Mouse (Mus musculus): ENCODE data around the gene Igf1. TPM values are rescaled to one million over a fixed set of nuclear protein-coding genes. Genes with fewer than 3 reads are reported as not detected.

Gene Igf1
- polyA plus RNA-seq, 1 experiment from 2014 or later = 0.22 TPM

DNA sequence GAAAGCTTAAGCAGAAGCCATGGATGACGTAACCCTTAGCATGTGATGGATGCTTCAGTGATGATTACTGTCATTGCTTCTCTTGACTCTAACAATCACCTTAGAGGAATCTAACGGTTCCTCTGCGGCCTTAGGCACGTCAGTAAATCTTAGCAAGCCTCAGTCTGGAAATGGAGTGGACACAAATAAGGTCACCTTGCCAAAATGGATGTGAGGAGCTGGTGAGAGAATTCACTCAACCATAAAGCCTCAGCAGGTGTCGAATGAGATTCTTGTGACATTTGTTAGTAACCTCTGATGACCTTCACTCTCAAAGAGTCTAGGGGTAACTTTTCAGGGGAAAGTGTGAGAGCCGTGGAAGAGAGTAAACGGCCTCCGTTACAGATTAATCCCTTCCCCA lies 68.5 kb downstream of the Igf1 start:
- in situ Hi-C loops (cut with MboI; ENCODE audit: low pct_unique_long_range_greater_than_20kb) = loop anchor here (5.0 kb wide), 1 partner anchor 191 kb away; no protein-coding TSS in a partner anchor
- no peaks in the 10 kb centered on the region for H3K27me3 ChIP-seq
- CTCF ChIA-PET = interaction anchor here (0.8 to 1.3 kb wide), 4 partner anchors 9 to 72 kb away, joined by 3 to 4 read pairs (median 3); no protein-coding TSS in a partner anchor
- TF ChIP-seq CTCF (IDR thresholded peaks at IDR 0.05) = no peak
- peak; percentile 58 for ATAC-seq
- DNase-seq (ENCODE audit: low read depth, low spot score) = peak; percentile 78
- POLR2A ChIA-PET = no interaction called here

GRCm38 (mm10) chr10:87927131-87927609 lies 69.1 kb downstream of the Igf1 start:
- H3K27me3 ChIP-seq = no peaks in the 10 kb centered on the region
- ChIA-PET CTCF (interaction anchor here (0.8 to 1.3 kb wide), 4 partner anchors 10 to 73 kb away, joined by 3 to 4 read pairs (median 3); no protein-coding TSS in a partner anchor), POLR2A (no interaction called here)
- no peak for TF ChIP-seq CTCF (IDR thresholded peaks at IDR 0.05)
- ATAC-seq (peak; percentile 94), DNase-seq (ENCODE audit: low read depth, low spot score) (peak; percentile 99)
- in situ Hi-C loops (cut with MboI; ENCODE audit: low pct_unique_long_range_greater_than_20kb) = loop anchor here (5.0 kb wide), 1 partner anchor 190 kb away; no protein-coding TSS in a partner anchor

DNA sequence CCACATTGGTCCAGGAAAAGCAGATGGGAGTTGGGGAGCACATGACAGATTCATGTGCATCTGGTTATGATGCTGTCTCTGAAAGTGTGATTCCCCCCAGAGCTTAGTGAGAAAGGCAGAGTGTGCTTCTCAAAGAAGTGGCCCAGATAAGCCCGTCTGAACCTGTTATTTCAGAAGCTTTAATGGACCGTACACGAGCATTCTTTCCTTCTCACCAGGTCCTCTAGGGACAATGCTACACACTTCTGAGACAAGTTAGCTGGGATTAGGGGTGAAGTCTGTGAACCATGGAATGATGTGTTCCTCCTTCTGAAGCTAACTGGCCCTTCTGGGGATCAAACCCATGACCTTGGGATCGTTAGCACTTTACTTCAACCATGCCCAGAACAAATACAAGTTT lies 90.1 kb downstream of the Igf1 start:
- H3K27me3 ChIP-seq = no peaks in the 10 kb centered on the region
- DNase-seq (ENCODE audit: low read depth, low spot score) = no peak
- ChIA-PET POLR2A (no interaction called here), CTCF (no interaction called here)
- in situ Hi-C loops (cut with MboI; ENCODE audit: low pct_unique_long_range_greater_than_20kb) = no loop called here
- no peak for TF ChIP-seq CTCF (IDR thresholded peaks at IDR 0.05)
- ATAC-seq = no peak

GRCm38 (mm10) chr10:87971536-87971935 lies 113.5 kb downstream of the Igf1 start:
- DNase-seq (ENCODE audit: low read depth, low spot score) (no peak), ATAC-seq (peak; percentile 16)
- ChIA-PET CTCF (interaction anchor here (0.7 to 1.2 kb wide), 5 partner anchors 8 to 322 kb away, joined by 3 to 6 read pairs (median 3); no protein-coding TSS in a partner anchor), POLR2A (no interaction called here)
- in situ Hi-C loops (cut with MboI; ENCODE audit: low pct_unique_long_range_greater_than_20kb) = loop anchor here (10.0 kb wide), 1 partner anchor 277 kb away; no protein-coding TSS in a partner anchor
- H3K27me3 ChIP-seq = no peaks in the 10 kb centered on the region
- peak; percentile 50 for TF ChIP-seq CTCF (IDR thresholded peaks at IDR 0.05)

DNA sequence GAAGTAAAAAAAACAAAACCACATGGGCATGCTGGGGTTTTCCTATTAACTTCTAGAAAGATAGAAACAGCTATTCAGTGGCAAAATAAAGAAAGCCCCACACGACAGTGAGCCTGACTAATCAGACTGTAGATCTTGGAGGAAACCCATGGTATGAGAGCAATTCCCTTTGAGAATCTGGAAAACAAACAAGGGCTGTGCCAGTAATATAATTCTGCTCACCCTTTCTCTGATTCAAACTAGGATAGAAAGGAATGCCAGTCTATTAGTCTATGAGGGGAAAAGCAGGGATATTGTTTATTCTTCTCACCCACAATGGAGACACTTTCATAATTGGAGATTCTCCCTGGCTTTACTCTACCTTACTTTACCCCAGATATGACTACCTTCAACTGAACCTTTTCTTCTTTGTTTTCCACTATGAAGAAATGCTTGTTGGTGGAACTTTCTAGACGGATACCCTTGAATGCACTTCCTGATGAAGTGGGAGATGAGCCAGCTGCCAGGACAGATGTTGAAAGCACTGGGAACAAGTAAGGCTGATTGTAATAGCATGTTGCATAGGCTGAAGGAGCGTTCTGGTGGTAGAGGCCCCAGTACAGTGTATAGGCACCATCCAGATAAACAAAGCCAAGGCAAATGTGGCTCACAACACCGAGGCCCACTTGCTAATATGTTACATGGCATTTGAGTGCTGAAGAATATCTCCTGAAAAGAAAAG lies 116.0 kb downstream of the Igf1 start:
- POLR2A ChIA-PET = interaction anchor here (1.0 kb wide), 1 partner anchor 14 kb away, joined by 3 read pairs; no protein-coding TSS in a partner anchor
- in situ Hi-C loops (cut with MboI; ENCODE audit: low pct_unique_long_range_greater_than_20kb) = loop anchor here (10.0 kb wide), 1 partner anchor 279 kb away; no protein-coding TSS in a partner anchor
- H3K27me3 ChIP-seq = no peaks in the 10 kb centered on the region
- peak; percentile 38 for DNase-seq (ENCODE audit: low read depth, low spot score)
- peak; percentile 42 for ATAC-seq
- no peak for TF ChIP-seq CTCF (IDR thresholded peaks at IDR 0.05)
- CTCF ChIA-PET = interaction anchor here (1.2 to 1.6 kb wide), 2 partner anchors 25 to 102 kb away, joined by 3 read pairs; no protein-coding TSS in a partner anchor

DNA sequence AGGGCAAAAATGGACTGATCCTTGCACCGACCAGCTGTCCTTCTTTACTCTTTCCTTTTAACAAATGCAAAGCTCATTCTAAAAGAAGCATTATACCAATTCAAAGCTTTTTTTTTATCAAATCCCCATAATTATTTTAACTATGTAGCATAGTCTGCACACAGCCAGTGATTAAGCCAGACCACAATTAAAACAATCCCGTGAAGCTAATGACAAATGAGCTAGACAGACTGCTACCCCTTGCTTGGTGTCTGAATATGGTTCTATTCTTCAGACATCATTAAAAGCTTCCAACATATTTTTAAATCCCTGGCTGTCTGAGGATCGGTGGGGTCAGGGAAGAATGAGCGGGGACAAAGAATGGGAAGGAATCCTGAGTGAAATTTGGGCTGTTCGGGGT lies 127.3 kb downstream of the Igf1 start:
- ChIA-PET POLR2A (interaction anchor here (0.7 kb wide), 1 partner anchor 53 kb away, joined by 3 read pairs; no protein-coding TSS in a partner anchor), CTCF (interaction anchor here (0.9 to 1.6 kb wide), 3 partner anchors 8 to 135 kb away, joined by 3 to 5 read pairs (median 3); no protein-coding TSS in a partner anchor)
- no peaks in the 10 kb centered on the region for H3K27me3 ChIP-seq
- no peak for TF ChIP-seq CTCF (IDR thresholded peaks at IDR 0.05)
- DNase-seq (ENCODE audit: low read depth, low spot score) (no peak), ATAC-seq (no peak)
- in situ Hi-C loops (cut with MboI; ENCODE audit: low pct_unique_long_range_greater_than_20kb) = no loop called here

GRCm38 (mm10) chr10:87986201-87986600 lies 128.1 kb downstream of the Igf1 start:
- TF ChIP-seq CTCF (IDR thresholded peaks at IDR 0.05) = no peak
- CTCF ChIA-PET = no interaction called here
- H3K27me3 ChIP-seq = no peaks in the 10 kb centered on the region
- in situ Hi-C loops (cut with MboI; ENCODE audit: low pct_unique_long_range_greater_than_20kb) = no loop called here
- ATAC-seq (no peak), DNase-seq (ENCODE audit: low read depth, low spot score) (no peak)
- POLR2A ChIA-PET = no interaction called here

Other genes starting within 250 kb of the Igf1 start
- gene Pmch, start 232.8 kb downstream of the Igf1 start, polyA plus RNA-seq (2021) = 0.58 TPM

All from Patski (cell line).